Mouse (Mus musculus) gastrocnemius, adult 8-10 months (tissue): ENCODE results near the gene Dscaml1. TPM values are rescaled to one million over a fixed set of nuclear protein-coding genes. Genes with fewer than 3 reads are reported as not detected.

Source experiments
- DNase-seq, 2 experiments: peaks; one replicate each; pipeline ENCODE4 v3.0.0; 2022; ENCODE audit warnings: low spot score in 2 of 2
- total RNA-seq, 4 experiments: library from RNA; stranded (reverse); gene quantifications; 2 replicates each; pipeline ENCODE4 v1.2.4; 2022

Dscaml1 gene
- total RNA-seq, 4 experiments from 2014 or later, result not detected

DNA sequence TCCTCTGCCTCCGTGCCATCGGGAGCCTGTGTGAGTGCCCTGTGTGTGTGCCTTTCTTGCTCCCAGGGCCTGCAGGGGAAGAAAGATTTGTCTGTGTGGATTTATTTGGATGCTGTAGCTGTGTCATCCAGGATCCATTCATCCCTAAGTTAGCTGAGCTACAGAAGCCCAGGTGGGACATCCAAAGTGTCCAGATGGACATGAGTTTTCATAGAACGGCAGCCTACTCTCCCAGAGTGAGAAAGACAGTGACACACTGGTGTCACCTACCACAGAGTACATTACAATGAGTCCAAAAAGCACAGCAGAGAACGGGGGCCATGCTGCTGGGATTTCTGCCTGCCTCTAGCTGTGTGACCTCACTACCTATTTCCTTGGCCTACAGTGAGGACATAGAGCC is 194.5 kb downstream of the Dscaml1 start:
- DNase-seq, result no peak

GRCm38 (mm10) chr9:45625889-45626446 is 199.5 kb downstream of the Dscaml1 start:
- no peak for DNase-seq

DNA sequence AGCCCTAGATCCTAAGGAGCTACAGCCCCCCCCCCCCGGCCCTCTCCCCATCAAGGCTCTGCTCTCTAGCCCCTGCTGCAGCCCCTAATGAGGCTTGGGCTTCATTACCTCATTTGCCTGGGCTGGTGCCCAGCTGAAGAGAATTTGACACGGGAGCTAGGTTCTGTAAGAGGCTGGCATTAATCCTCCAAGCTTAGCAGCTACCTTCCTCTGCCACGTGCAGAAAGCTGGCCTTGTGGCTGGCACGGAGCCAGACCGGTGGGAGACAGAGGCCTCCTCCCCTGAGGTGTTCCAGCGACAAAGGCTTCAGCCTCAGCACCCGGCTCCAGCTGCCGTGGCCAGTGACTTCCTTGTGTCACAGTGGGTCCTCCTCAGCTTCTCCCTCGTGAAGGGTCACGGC is 206.1 kb downstream of the Dscaml1 start:
- no peak for DNase-seq

- DNase-seq, result no peak
Observed at GRCm38 (mm10) chr9:45633036-45633435, 206.6 kb downstream of the Dscaml1 start.

GRCm38 (mm10) chr9:45634978-45635377 is 208.6 kb downstream of the Dscaml1 start:
- no peak for DNase-seq

DNA sequence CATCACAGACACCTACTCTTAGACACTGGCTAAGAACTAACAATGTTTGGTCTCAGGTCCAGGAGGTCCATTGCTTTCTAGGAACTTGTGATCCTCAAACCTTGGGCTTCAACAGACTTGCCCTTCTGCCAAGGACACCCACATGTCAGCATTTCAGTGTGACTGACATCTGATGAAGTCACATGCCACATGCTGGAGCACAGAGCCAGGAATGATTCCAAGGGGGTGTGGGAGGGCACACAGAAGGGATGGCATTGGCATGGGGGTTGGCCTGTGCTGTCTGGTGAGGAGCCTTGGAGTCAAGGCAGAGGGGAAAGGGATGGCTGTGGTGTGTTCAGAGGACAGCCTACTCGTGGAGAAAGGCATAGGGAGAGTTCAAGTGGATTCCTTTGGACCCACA is 210.9 kb downstream of the Dscaml1 start:
- no peak for DNase-seq

- no peak for DNase-seq
Observed at GRCm38 (mm10) chr9:45638184-45638917, 211.9 kb downstream of the Dscaml1 start.

DNA sequence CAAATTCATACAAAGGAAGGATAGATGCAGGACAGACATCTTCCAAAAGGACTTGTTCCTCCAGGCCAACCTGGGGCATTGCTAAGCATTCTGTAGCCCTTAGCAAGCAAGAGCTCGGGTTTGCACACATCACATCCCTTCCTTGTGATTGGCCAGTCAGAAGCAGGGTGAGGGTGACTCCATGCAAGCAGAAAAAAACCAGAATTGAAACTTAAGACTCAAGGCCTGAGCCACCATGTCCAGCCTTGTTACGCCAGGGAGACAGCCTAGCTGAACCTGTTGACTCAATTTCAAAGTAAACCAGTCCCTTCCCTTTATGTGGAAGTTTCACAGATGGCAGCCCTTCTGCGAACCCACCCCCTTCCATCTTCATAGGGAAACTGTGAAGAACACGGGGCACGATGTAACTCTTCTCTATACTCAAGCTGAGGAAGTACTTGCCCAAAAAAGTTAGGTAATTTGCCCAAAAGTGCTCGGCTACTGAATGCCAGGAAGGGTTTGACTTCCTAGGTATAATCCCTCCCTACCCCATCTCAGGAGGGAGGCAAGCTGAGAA is 218.5 kb downstream of the Dscaml1 start:
- no peak for DNase-seq

- DNase-seq, result no peak
Observed at GRCm38 (mm10) chr9:45645526-45645925, 219.1 kb downstream of the Dscaml1 start.

DNA sequence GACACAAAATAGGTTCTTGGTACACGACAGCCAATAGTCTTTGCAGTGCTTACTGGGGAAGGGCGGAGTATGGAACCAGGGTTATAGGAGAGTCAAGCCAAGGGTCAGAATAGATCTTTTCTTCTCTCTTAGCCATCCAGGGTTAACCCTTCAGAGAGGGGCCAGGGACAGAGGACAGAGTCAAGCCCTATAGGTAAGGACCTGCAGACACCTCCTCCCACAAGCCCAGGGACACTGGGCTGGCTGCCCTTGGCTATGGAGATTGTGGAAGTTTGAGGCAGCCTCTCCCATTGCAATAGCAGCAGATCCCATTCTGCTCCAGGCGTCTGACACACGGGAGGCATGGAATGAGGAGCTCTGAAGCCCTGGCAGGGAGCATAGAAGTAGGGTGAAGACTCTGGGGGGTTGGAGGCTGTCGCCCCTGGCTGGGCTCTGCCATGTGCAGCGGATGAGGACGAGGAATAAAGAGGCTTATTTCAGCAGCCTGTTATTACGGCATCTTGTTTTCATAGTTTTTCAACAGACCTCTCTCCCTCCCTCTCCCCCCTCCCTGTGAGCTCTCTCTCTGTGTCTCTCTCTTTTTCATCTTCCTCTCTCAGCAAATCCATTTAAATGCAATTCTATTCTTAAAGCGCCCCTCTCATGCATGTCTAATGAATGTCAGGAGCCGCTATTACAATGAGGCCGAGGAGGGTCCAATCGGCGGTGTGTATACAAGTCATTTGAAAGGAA is 224.8 kb downstream of the Dscaml1 start:
- DNase-seq, result no peak

GRCm38 (mm10) chr9:45651810-45652177 is 225.4 kb downstream of the Dscaml1 start:
- no peak for DNase-seq

DNA sequence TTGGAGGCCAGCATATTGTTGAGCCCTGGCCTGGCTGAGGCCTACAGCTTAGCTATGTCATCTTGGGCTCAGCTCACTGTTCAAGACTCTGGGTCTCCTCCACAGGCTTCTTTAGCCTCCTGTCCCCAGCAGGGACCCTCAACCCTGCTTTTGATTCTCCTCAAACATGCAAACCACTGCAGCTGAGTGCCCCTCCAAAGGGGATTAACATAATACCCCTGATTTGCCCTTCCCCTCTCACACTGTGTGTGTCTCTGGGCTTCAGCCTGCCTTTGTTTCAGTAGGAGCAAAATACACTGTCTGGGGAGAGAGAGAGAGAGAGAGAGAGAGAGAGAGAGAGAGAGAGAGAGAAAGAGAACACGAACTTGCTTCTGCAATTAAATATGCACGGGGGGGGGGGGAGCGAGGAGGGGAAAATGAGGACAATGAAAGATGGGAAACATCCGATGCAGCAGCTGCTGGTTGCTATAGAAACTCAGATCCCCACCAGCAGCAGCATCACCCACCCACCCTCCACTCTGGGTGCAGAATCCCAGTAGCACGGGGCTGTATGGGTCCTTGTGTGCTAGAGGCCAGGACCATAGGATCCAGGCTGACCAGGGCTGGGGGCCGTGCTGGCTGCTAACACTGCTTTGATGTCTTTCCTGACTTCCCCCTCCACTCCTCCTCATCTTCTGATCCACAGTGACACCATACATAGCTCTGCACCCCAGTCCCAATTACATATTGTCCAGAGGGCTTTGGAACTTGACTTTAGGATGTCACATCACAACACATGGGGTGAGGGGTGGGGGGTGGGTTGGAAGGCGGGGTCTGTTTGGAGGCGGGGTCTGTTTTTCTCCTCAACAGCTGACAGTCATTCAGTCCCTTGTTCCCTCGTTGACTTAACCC is 231.0 kb downstream of the Dscaml1 start:
- DNase-seq, result no peak

DNA sequence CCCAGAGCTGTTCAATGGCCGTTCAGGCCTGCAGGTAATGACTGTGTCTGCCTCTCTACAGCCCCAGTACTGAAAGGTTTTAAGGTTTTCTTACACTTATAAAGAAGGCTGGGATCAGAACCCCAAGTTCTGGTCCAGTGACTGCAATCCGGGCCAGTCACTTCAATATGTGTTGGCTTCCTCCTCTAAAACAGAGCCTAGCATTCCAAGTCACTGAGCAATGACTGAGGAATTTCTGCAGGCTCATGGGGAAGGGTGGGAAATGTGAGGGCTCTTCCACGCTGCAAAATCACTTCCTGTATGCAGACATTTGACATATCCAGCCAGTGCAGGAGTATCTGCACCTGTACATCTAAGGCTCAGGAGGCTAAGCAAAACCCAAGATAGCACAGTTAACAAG is 233.8 kb downstream of the Dscaml1 start:
- DNase-seq, result no peak

DNA sequence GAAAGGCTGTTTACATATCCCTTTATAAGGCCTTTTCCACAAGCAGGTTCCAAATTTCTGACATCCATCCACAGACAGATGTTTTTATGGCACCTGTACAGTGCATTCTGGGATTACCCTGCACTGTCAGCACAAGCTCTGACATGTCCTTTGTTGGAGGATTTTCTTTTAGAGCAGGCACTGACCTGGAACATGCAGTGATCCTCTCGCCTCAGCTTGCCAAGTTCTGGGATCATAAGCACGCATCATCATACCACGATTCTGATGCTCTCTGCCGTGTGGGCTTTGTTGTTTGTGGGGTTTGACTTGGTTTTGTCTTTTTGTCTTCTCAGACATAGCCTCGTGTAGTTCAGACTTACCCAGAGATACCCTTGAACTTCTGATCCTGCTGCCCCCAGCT is 236.0 kb downstream of the Dscaml1 start:
- DNase-seq, result no peak

DNA sequence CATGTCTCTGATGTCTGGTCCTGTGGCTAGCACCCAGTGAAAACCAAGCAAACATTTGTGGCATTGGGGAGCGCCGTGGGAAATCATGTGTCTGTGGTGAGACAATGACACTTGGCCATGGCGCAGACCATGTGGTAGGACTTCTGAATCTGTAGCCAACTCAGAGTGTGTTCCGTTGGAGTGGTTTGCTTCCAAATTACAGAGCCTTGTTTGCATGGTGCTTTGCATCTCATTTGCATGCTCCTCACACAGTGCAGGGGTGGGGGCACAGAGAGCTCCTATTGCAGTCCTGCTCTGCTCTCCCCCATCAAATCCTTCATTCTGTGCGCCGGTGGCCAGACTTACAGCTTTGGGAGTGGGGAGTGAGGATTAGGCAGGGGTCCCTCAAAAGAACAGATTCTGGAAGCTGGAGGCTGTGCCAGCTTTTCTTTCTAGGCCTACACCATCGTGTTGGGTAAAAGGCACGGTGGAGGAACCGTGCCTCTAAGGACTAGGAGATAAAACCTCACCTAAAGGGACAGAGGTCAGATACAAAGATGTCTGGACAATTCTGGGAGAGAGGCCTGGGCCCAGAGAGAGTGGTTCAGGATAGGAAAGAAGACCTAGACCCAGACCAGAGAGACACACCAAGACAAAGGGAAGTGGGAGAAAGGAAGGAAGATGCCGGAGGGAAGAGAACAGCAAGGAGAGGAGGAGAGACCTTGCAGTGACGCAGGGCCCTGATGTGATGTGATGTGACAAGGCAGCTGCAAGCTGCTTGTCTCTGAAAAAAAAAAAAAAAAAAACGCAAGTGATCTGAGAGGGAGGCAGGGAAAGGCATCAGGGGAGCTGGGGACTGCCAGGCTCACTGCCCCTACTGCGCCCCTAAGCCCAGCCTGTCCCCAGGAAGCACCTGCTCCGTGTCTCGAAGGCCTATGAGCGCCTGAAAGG is 237.2 kb downstream of the Dscaml1 start:
- DNase-seq, result no peak

GRCm38 (mm10) chr9:45664326-45664725 is 237.9 kb downstream of the Dscaml1 start:
- DNase-seq, result no peak

DNA sequence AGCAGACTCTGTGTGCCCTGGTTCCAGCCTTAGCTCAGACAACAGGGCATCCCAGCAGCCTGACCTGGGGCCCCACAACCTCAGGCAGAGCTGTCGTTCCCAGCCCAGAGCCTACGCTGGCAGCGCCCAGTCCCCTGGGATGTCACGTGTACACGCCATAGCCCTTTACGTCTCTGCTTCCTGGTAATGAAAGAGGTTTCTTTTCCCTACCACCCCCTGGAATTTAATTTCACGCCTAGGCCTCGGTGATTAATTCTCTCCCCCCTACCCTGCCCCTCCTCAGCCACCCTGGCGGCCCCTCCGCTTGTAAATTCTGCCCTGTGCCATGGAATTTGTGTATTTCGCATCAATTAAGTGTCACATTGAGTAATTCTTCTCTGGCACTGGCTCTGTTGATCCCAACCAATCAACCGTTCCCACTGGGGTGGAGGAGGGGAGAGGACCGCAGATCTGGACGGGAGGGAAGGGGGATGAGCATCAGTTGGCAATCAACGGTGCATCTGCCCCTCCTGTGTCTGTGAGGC is 238.5 kb downstream of the Dscaml1 start:
- DNase-seq, result no peak

GRCm38 (mm10) chr9:45675931-45676330 is 249.5 kb downstream of the Dscaml1 start:
- DNase-seq, result no peak

DNA sequence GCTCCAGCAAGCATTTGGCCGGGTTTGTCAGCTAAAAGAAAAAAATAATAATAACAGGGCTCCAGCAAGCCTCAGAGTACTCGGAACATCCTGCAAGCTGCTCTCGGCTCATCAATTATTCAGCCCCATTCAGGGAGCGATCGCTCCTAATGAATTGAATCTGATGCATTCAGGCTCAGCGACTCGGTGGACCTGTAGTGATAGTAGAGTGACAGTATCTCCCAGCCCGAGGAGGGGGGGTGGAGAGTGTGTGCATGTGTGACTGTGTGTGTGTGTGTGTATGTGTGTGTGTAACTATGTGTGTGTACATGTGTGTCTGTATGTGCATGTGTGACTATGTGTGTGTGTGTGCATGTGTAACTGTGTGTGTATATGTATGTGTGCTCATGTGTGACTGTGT is 250.2 kb downstream of the Dscaml1 start:
- no peak for DNase-seq

- DNase-seq, result peak; percentile 17 to 42
Observed at GRCm38 (mm10) chr9:45677236-45677781, 250.9 kb downstream of the Dscaml1 start.
